Mouse (Mus musculus) liver, postnatal 0 days (tissue): ENCODE data around the gene Gfap.

Experiments used
- CTCF ChIP-seq: sonication (generic); IDR thresholded peaks from 2 replicates; pipeline ENCODE4 v1.5.1; 2016; ENCODE audit warnings: antibody characterized with exemption, low read depth
- EP300 ChIP-seq: IDR thresholded peaks from 2 replicates; pipeline ENCODE4 v1.6.1; 2016; ENCODE audit warnings: antibody characterized with exemption, low read depth, mild to moderate bottlenecking

DNA sequence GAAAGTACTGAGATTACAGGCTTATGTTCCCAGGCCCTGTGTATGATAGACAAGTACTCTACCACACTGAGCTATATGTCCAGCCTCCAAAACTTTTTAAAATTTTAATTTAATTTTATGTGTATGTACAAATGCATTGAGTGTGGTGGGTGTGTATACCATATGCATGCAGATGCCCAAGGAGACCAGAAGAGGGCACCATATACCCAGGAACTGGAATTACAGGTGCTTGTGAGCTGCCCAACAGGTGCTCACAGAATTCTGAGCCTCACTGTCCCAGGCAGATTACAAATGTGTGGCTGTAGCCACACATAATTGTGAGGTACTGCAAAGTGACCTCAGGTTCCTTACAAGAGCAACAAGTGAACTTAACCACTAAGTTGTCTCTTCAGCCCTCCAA lies 47.0 kb downstream of the Gfap start:
- TF ChIP-seq CTCF = peak; percentile 64
- no peak for TF ChIP-seq EP300
